Mouse (Mus musculus): Measurements from ENCODE around the gene Ankrd44.

The Ankrd44 gene

GRCm38 (mm10) chr1:54637340-54637739 is 288.8 kb downstream of the Ankrd44 start:
- no peak for DNase-seq (ENCODE audit: low read depth)

- no peak for DNase-seq (ENCODE audit: low read depth)
Measured at GRCm38 (mm10) chr1:54629106-54629505, 297.1 kb downstream of the Ankrd44 start.

GRCm38 (mm10) chr1:54614963-54615362 is 311.2 kb downstream of the Ankrd44 start:
- no peak for DNase-seq (ENCODE audit: low read depth)

GRCm38 (mm10) chr1:54612344-54612743 is 313.8 kb downstream of the Ankrd44 start:
- DNase-seq (ENCODE audit: low read depth), result no peak

GRCm38 (mm10) chr1:54611891-54612290 is 314.3 kb downstream of the Ankrd44 start:
- no peak for DNase-seq (ENCODE audit: low read depth)

GRCm38 (mm10) chr1:54606936-54607335 is 319.3 kb downstream of the Ankrd44 start:
- DNase-seq (ENCODE audit: low read depth), result no peak

GRCm38 (mm10) chr1:54601692-54602091 is 324.5 kb downstream of the Ankrd44 start:
- no peak for DNase-seq (ENCODE audit: low read depth)

- DNase-seq (ENCODE audit: low read depth), result no peak
Measured at GRCm38 (mm10) chr1:54600275-54600674, 325.9 kb downstream of the Ankrd44 start.

GRCm38 (mm10) chr1:54597594-54598217 is 328.5 kb downstream of the Ankrd44 start:
- no peak for DNase-seq (ENCODE audit: low read depth)

GRCm38 (mm10) chr1:54596151-54596550 is 330.0 kb downstream of the Ankrd44 start:
- DNase-seq (ENCODE audit: low read depth), result no peak

All from c-Kit-positive CD71-negative TER-119-negative erythroid progenitor cells, embryonic 14.5 days (primary cell).